Mouse (Mus musculus) heart, adult 2 months (tissue): ENCODE results near the gene Btn2a2.

Experiments
- CTCF ChIP-seq: fragments of 200-600 bp; IDR thresholded peaks from 2 replicates; pipeline ENCODE4 v1.8.1; 2022; ENCODE audit warnings: antibody characterized with exemption, mild to moderate bottlenecking, moderate library complexity
- EP300 ChIP-seq: fragments of 200-500 bp; IDR thresholded peaks from 2 replicates; pipeline ENCODE4 v1.6.1; 2011; ENCODE audit warnings: low read depth, low read length, control low read depth; ENCODE audit not compliant: insufficient read depth
- POLR2A ChIP-seq: fragments of 200-500 bp; IDR thresholded peaks from 2 replicates; pipeline ENCODE4 v1.6.1; 2011; ENCODE audit warnings: mild to moderate bottlenecking, low read depth, low read length, control low read depth; ENCODE audit not compliant: insufficient read depth

DNA sequence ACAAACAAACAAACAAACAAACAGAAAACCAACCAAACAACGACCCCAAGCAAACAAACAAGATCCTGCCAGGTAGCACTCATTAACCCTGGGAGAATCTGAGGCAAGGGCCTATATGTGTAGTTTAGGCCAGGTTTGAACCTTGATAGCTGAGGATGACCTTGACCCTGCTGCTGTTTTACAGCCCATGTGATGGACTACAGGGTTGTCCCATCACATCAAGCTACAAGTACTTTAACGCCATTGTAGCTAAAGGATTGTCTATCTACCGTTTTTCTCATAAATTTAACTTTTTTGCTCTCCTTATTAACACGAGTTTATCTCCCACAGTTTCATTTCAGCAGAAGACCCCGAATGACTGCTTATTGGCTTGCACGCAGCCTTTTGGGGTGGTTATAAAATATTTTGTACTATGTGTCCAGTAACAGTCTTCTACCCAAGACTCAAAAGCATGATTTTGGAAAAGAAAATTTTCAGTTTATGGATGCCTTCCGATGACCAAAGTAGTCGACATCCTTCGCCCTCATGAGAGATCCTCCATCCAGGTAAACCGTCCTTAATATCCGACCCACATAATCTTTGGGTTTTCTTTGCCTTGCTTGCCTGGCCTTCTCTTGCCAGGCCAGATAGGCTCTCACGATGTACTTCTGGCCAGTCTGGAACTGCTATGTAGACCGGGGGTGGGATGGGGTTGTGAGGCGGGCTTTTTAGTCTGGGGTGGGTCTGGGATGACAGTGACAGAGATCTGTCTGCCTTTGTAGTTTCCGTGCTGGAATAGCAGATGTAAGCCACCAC is 27.4 kb upstream of the Btn2a2 start:
- TF ChIP-seq CTCF: no peak
- TF ChIP-seq EP300: no peak
- no peak for TF ChIP-seq POLR2A
